Mouse (Mus musculus): ENCODE data around the gene Cd34. TPM values are rescaled to one million over a fixed set of nuclear protein-coding genes. Genes with fewer than 3 reads are reported as not detected.

Cd34 gene
- polyA plus RNA-seq, 1 experiment from 2014 or later: 35.4 TPM

GRCm38 (mm10) chr1:194985442-194986210 is 47.0 kb downstream of the Cd34 start:
- no peak for TF ChIP-seq CTCF (IDR thresholded peaks at IDR 0.05; ENCODE audit: low read depth)
- no peak for ATAC-seq
- Histone ChIP-seq H3K27me3 (replicated peaks; ENCODE audit: control insufficient read depth, insufficient read depth, low read length) (no peaks in the 10 kb centered on the region), H3K36me3 (ENCODE audit: control insufficient read depth, insufficient read depth) (no peaks in the 10 kb centered on the region), H3K4me3 (ENCODE audit: low read depth, low read length) (no peak overlapping the region), H3K4me1 (replicated peaks; ENCODE audit: control insufficient read depth, insufficient read depth, low read length) (no peaks in the 10 kb centered on the region), H3K4me2 (replicated peaks; ENCODE audit: low read depth) (no peak overlapping the region), H3K9ac (ENCODE audit: low read depth, low read length) (no peak overlapping the region), H3K9me3 (ENCODE audit: control insufficient read depth) (no peaks in the 10 kb centered on the region), H3K27ac (ENCODE audit: low read depth, low read length) (no peak overlapping the region)
- 66% methylated on average over 4 of the region's 4 CpGs for WGBS

- WGBS: 87% methylated on average over 1 of the region's 1 CpGs
- H3K4me2 ChIP-seq (replicated peaks; ENCODE audit: low read depth): no peak overlapping the region
- no peaks in the 10 kb centered on the region for H3K36me3 ChIP-seq (ENCODE audit: control insufficient read depth, insufficient read depth)
- no peaks in the 10 kb centered on the region for H3K9me3 ChIP-seq (ENCODE audit: control insufficient read depth)
- peak; percentile 47 for TF ChIP-seq CTCF (IDR thresholded peaks at IDR 0.05; ENCODE audit: low read depth)
- H3K4me3 ChIP-seq (ENCODE audit: low read depth, low read length): no peak overlapping the region
- no peaks in the 10 kb centered on the region for H3K27me3 ChIP-seq (replicated peaks; ENCODE audit: control insufficient read depth, insufficient read depth, low read length)
- H3K9ac ChIP-seq (ENCODE audit: low read depth, low read length): no peak overlapping the region
- ATAC-seq: no peak
- no peak overlapping the region for H3K27ac ChIP-seq (ENCODE audit: low read depth, low read length)
- H3K4me1 ChIP-seq (replicated peaks; ENCODE audit: control insufficient read depth, insufficient read depth, low read length): peaks cover 6% of the 10 kb centered on the region
Observed at GRCm38 (mm10) chr1:194989024-194989423, 50.4 kb downstream of the Cd34 start.

GRCm38 (mm10) chr1:194990976-194991375 is 52.4 kb downstream of the Cd34 start:
- TF ChIP-seq CTCF (IDR thresholded peaks at IDR 0.05; ENCODE audit: low read depth): no peak
- Histone ChIP-seq H3K27ac (ENCODE audit: low read depth, low read length) (no peak overlapping the region), H3K9me3 (ENCODE audit: control insufficient read depth) (no peaks in the 10 kb centered on the region), H3K27me3 (replicated peaks; ENCODE audit: control insufficient read depth, insufficient read depth, low read length) (no peaks in the 10 kb centered on the region), H3K4me2 (replicated peaks; ENCODE audit: low read depth) (no peak overlapping the region), H3K4me3 (ENCODE audit: low read depth, low read length) (no peak overlapping the region), H3K9ac (ENCODE audit: low read depth, low read length) (no peak overlapping the region), H3K36me3 (ENCODE audit: control insufficient read depth, insufficient read depth) (no peaks in the 10 kb centered on the region), H3K4me1 (replicated peaks; ENCODE audit: control insufficient read depth, insufficient read depth, low read length) (peaks cover 6% of the 10 kb centered on the region)
- 82% methylated on average over 2 of the region's 2 CpGs for WGBS
- no peak for ATAC-seq

- no peak for TF ChIP-seq CTCF (IDR thresholded peaks at IDR 0.05; ENCODE audit: low read depth)
- no peak overlapping the region for H3K9ac ChIP-seq (ENCODE audit: low read depth, low read length)
- no peaks in the 10 kb centered on the region for H3K27me3 ChIP-seq (replicated peaks; ENCODE audit: control insufficient read depth, insufficient read depth, low read length)
- H3K9me3 ChIP-seq (ENCODE audit: control insufficient read depth): no peaks in the 10 kb centered on the region
- peaks cover 6% of the 10 kb centered on the region for H3K4me1 ChIP-seq (replicated peaks; ENCODE audit: control insufficient read depth, insufficient read depth, low read length)
- ATAC-seq: no peak
- no peak overlapping the region for H3K27ac ChIP-seq (ENCODE audit: low read depth, low read length)
- WGBS: 47% methylated on average over 2 of the region's 2 CpGs
- H3K4me3 ChIP-seq (ENCODE audit: low read depth, low read length): no peak overlapping the region
- no peak overlapping the region for H3K4me2 ChIP-seq (replicated peaks; ENCODE audit: low read depth)
- no peaks in the 10 kb centered on the region for H3K36me3 ChIP-seq (ENCODE audit: control insufficient read depth, insufficient read depth)
Observed at GRCm38 (mm10) chr1:194991654-194992053, 53.0 kb downstream of the Cd34 start.

- H3K4me2 ChIP-seq (replicated peaks; ENCODE audit: low read depth): no peak overlapping the region
- no peaks in the 10 kb centered on the region for H3K36me3 ChIP-seq (ENCODE audit: control insufficient read depth, insufficient read depth)
- H3K27ac ChIP-seq (ENCODE audit: low read depth, low read length): peak overlapping the region; percentile 31
- no peak for TF ChIP-seq CTCF (IDR thresholded peaks at IDR 0.05; ENCODE audit: low read depth)
- no peaks in the 10 kb centered on the region for H3K27me3 ChIP-seq (replicated peaks; ENCODE audit: control insufficient read depth, insufficient read depth, low read length)
- peaks cover 6% of the 10 kb centered on the region for H3K4me1 ChIP-seq (replicated peaks; ENCODE audit: control insufficient read depth, insufficient read depth, low read length)
- no peaks in the 10 kb centered on the region for H3K9me3 ChIP-seq (ENCODE audit: control insufficient read depth)
- peak; percentile 68 for ATAC-seq
- WGBS: 46% methylated on average over 5 of the region's 5 CpGs
- H3K9ac ChIP-seq (ENCODE audit: low read depth, low read length): 0 out of 2 replicates have a peak overlapping the region, but pooled peaks have one; percentile 4
- H3K4me3 ChIP-seq (ENCODE audit: low read depth, low read length): no peak overlapping the region
Observed at GRCm38 (mm10) chr1:194992589-194993317, 54.1 kb downstream of the Cd34 start.

GRCm38 (mm10) chr1:194993409-194993988 is 54.9 kb downstream of the Cd34 start:
- 0 out of 2 replicates have a peak overlapping the region, but pooled peaks have one; percentile 31 for H3K27ac ChIP-seq (ENCODE audit: low read depth, low read length)
- WGBS: 33% methylated on average over 1 of the region's 1 CpGs
- ATAC-seq: peak; percentile 49
- H3K4me3 ChIP-seq (ENCODE audit: low read depth, low read length): no peak overlapping the region
- no peaks in the 10 kb centered on the region for H3K27me3 ChIP-seq (replicated peaks; ENCODE audit: control insufficient read depth, insufficient read depth, low read length)
- H3K4me1 ChIP-seq (replicated peaks; ENCODE audit: control insufficient read depth, insufficient read depth, low read length): peaks cover 6% of the 10 kb centered on the region
- H3K9me3 ChIP-seq (ENCODE audit: control insufficient read depth): no peaks in the 10 kb centered on the region
- TF ChIP-seq CTCF (IDR thresholded peaks at IDR 0.05; ENCODE audit: low read depth): no peak
- H3K4me2 ChIP-seq (replicated peaks; ENCODE audit: low read depth): no peak overlapping the region
- H3K36me3 ChIP-seq (ENCODE audit: control insufficient read depth, insufficient read depth): no peaks in the 10 kb centered on the region
- H3K9ac ChIP-seq (ENCODE audit: low read depth, low read length): no peak overlapping the region
